Mouse (Mus musculus) natural killer cell, adult 2 months (primary cell): Measurements from ENCODE around the gene Defa37.
"Not testable (repeated sequence)": the region's sequence is repeated elsewhere in the genome, so short reads cannot be mapped to it uniquely, and the experiment has no call there.

Experiments
- DNase-seq, 2 experiments: peaks; one replicate each; pipeline ENCODE4 v3.0.0; 2022; ENCODE audit warnings: low spot score in 2 of 2

The Defa37 gene

GRCm38 (mm10) chr8:21565086-21565485 lies at the start of gene Defa37:
Gene Defa37 (plus strand): TSS chr8:21565386.
- not testable (repeated sequence) for DNase-seq

GRCm38 (mm10) chr8:21528732-21529131 lies 36.5 kb upstream of the Defa37 start, which contains the start of gene Defa32:
Gene Defa32 (plus strand): TSS chr8:21529032.
- DNase-seq = not testable (repeated sequence)

- not testable (repeated sequence) for DNase-seq
Measured at GRCm38 (mm10) chr8:21582706-21583105, 17.5 kb downstream of the Defa37 start, which contains the start of gene Defa28. Gene Defa28 (plus strand): TSS chr8:21583006.

- not testable (repeated sequence) for DNase-seq
Measured at GRCm38 (mm10) chr8:21594408-21594807, 29.2 kb downstream of the Defa37 start, which contains the start of gene Gm7861. Gene Gm7861 (minus strand): TSS chr8:21594508.
